Mouse (Mus musculus) ovary, adult 18-20 months (tissue): ENCODE data around the gene Zfp638.
"Not testable (repeated sequence)": the region's sequence is repeated elsewhere in the genome, so short reads cannot be mapped to it uniquely, and the experiment has no call there.

Source experiments
- DNase-seq: peaks from one replicate; pipeline ENCODE4 v3.0.0; 2022; ENCODE audit warnings: low spot score, mixed read lengths

Gene Zfp638

DNA sequence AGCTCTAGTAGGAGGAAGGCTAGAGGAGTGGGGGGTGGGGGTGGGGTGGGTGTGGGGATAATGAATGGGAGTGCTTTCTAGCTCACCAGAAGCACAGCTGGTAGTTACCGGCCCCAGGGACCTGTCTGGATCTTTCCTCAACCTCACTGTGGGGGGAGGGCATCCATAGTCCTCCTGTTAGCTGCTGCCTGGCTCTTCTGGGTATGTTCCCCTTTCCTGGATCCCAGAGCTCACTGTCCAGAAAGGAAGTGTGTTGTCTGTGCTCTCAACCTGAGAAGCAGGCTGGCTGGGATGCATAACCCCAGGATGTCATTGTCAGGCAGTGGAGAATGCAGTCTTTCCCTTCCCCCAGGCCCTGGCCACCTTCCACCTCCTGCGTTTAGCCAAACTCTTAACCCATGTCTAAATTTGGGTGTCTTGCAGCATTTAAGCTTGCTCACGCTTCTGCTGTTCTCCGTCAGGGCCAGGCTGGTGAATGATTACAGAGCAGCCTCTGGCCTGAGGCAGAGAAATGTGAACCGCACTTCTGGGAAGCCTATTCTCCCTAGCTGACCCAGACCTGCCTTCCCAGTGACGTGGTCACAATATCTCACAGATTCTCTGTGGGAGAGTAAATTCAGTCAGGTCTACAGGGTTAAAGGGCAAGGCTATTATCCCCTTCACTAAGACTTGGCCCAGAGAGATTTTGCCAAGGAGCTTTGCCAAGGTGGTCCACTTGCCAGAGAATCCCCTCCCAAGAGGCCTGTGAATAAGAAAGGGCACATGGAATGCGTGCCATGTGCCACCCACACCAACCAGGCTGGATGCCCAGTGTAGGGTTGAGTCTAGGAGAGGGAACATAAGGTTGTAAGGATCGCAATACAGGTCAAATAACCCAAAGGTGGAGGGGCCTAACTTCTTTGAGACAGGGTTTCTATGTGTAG lies 143.7 kb downstream of the Zfp638 start:
- no peak for DNase-seq

DNA sequence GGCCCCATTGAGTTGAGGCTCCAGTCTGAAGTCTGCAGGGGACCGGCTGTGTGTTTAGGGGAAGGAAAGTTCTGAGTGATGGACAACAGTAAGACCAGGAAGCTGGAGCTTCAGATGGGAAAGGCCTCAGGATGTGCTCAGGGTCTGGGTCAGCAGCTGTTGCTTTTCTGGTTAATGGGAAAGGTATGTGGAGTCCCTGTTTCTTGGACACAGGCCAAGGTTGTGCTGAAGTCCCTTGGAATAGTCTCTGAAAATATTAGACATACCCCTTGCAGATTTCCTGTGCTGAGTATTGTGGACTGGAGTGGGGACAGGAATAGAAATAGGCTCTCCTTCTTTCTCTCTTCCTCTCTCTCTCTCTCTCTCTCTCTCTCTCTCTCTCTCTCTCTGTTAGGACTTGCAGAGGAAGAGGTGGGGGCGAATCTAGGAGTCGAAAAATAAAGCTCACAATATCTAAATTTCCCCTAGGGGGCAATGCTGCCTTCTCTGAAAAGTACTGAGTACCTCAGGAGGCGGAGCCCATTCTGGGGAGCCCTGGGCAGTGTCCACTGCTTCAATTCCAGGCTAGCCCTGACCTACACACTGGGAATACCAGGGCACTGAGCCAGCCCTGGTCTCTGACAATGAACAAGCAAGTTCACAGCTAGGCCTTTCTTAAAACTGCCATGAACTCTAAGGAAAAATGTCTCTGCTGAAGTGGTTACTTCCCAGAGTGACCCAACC lies 148.2 kb downstream of the Zfp638 start:
- DNase-seq = peak; percentile 29

GRCm38 (mm10) chr6:84016851-84017250 lies 149.9 kb downstream of the Zfp638 start:
- no peak for DNase-seq

GRCm38 (mm10) chr6:84017392-84017791 lies 150.5 kb downstream of the Zfp638 start:
- no peak for DNase-seq

DNA sequence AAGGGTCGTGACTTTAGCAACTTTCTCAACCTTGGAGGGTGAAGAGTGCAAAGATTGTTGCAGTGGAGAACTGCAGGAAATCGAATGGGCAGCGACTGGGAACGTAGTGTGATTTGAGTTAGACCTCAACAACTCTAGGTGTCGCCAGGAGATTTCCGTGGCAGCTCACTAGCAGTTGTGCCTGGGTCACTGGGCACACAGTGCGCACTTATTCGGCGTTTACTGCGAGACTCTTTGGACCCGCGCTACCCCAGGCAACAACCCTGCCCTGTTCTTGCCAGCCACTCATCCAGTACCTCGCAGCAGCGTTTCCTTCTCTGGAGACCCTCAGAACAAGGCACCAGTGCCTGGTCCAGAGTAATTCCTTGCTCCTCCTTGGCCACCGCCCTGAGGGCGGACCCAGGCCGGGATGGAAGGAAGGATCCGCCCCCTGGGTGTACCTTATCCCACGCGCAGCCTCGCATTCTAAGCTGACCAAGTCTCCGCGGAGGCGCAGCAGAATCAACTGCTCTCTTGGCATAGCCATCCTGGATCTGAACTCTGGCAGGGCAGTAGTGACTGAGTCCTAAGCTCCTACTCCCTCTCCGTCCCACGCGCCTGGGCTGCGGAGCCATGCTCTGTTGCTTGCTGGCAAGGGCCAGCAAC lies 152.1 kb downstream of the Zfp638 start:
- peak; percentile 34 for DNase-seq

DNA sequence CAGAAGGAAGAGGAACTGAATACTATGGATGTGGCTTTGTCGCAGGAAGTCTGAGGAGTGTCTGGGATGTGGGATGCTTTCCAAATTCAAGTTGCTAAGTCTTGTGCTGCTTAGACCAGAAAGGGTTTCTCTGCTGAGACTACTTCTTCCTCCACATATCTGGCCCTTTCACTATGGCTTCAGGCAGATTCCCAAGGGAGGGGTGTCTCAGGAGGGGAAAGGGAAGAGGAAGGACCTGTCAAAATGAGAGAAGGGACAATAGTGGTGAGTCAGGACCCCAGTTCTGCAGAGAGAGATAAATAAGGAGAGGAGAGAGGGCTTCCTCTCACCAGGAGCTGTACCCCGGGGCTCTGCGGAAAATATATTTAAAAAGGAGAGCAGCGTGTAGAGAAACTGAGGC lies 153.1 kb downstream of the Zfp638 start:
- no peak for DNase-seq

GRCm38 (mm10) chr6:84021990-84022389 lies 155.1 kb downstream of the Zfp638 start:
- DNase-seq = no peak

GRCm38 (mm10) chr6:84025636-84026035 lies 158.7 kb downstream of the Zfp638 start:
- DNase-seq = no peak

DNA sequence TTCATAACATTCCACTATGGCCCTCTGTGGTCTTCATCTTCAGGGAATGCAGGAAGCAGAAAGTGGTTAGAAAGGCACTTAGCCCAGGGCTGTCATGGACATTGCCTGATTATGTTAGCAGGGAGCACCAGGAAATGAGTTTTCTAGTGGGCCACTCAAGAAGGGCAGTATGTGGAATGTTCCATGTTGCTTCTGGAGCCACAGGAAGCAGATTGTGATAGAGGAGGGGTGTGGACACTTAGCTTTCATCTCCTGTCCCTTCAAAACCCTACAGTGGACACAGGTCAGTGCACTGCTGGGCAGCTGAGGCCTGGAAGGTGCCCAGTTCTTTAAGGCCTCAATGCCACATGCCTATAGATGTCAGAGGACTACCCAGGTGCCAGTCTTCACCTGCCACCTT lies 161.9 kb downstream of the Zfp638 start:
- DNase-seq = no peak

GRCm38 (mm10) chr6:84029775-84030174 lies 162.9 kb downstream of the Zfp638 start:
- DNase-seq = no peak

DNA sequence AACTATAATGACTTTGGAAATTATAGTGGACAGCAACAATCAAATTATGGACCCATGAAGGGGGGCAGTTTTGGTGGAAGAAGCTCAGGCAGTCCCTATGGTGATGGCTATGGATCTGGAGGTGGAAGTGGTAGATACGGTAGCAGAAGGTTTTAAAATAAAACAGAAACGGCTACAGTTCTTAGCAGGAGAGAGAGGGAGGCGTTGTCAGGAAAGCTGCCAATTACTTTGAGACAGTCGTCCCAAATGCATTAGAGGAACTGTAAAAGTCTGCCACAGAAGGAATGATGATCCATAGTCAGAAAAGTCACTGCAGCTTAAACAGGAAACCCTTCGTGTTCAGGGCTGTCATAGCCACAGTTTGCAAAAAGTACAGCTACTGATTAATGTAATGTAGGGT lies 165.6 kb downstream of the Zfp638 start:
- not testable (repeated sequence) for DNase-seq
